Mouse (Mus musculus) granulocyte monocyte progenitor cell, adult 5-6 weeks (primary cell): Measurements from ENCODE around the gene Tmem106a. TPM values are rescaled to one million over a fixed set of nuclear protein-coding genes. Genes with fewer than 3 reads are reported as not detected.
"Not testable (repeated sequence)": the region's sequence is repeated elsewhere in the genome, so short reads cannot be mapped to it uniquely, and the experiment has no call there.

ENCODE experiments used
- ATAC-seq: replicated peaks from 2 replicates; pipeline ENCODE4 v1.8.0; 2016; ENCODE audit warnings: mild to moderate bottlenecking, moderate TSS enrichment, inconsistent platforms; ENCODE audit not compliant: poor library complexity, severe bottlenecking
- total RNA-seq, 2 experiments: library from RNA; stranded (forward) in 1 of 2; stranded (reverse) in 1 of 2; fragments of 200-712, 200-1000 nt in 1 of 2; fragments of >200 nt in 1 of 2; fragmentation: Nextera tagmentation in 1 of 2; gene quantifications; 2 replicates each; pipeline ENCODE4 v1.2.3; 2014 to 2017

Gene Tmem106a
- total RNA-seq, 2 experiments from 2014 or later = 1.4 to 6.3 TPM

GRCm38 (mm10) chr11:101589989-101590624, 8.1 kb downstream of the Tmem106a start:
- ATAC-seq = no peak

- no peak for ATAC-seq
Observed at GRCm38 (mm10) chr11:101599156-101599555, 17.1 kb downstream of the Tmem106a start, which contains the start of gene Gm11634. TSS of gene Gm11634 (minus strand) at chr11:101599256.

- ATAC-seq = 0 out of 2 replicates have a peak, but pooled peaks have one; percentile 33
Observed at GRCm38 (mm10) chr11:101602491-101602890, 20.4 kb downstream of the Tmem106a start.

- ATAC-seq = 0 out of 2 replicates have a peak, but pooled peaks have one; percentile 5
Observed at GRCm38 (mm10) chr11:101604116-101604515, 22.1 kb downstream of the Tmem106a start.

GRCm38 (mm10) chr11:101604531-101605453, 22.8 kb downstream of the Tmem106a start:
- ATAC-seq = peak; percentile 95

GRCm38 (mm10) chr11:101607134-101607533, 25.1 kb downstream of the Tmem106a start:
- not testable (repeated sequence) for ATAC-seq

GRCm38 (mm10) chr11:101610445-101610844, 28.4 kb downstream of the Tmem106a start:
- ATAC-seq = peak; percentile 94

GRCm38 (mm10) chr11:101613596-101613995, 31.6 kb downstream of the Tmem106a start:
- no peak for ATAC-seq

GRCm38 (mm10) chr11:101614116-101614515, 32.1 kb downstream of the Tmem106a start:
- ATAC-seq = no peak

- ATAC-seq = no peak
Observed at GRCm38 (mm10) chr11:101615380-101615779, 33.3 kb downstream of the Tmem106a start.

- no peak for ATAC-seq
Observed at GRCm38 (mm10) chr11:101616104-101616503, 34.1 kb downstream of the Tmem106a start.

GRCm38 (mm10) chr11:101616948-101617767, 35.1 kb downstream of the Tmem106a start:
- no peak for ATAC-seq

GRCm38 (mm10) chr11:101617849-101618248, 35.8 kb downstream of the Tmem106a start:
- peak; percentile 52; the same call in 1 of the 2 replicates for ATAC-seq

GRCm38 (mm10) chr11:101618596-101618995, 36.6 kb downstream of the Tmem106a start:
- no peak for ATAC-seq

GRCm38 (mm10) chr11:101620022-101620655, 38.1 kb downstream of the Tmem106a start:
- ATAC-seq = not testable (repeated sequence)

- peak; percentile 2; the same call in 1 of the 2 replicates for ATAC-seq
Observed at GRCm38 (mm10) chr11:101626649-101626994, 44.6 kb downstream of the Tmem106a start.

GRCm38 (mm10) chr11:101626995-101627856, 45.2 kb downstream of the Tmem106a start, which contains the start of gene Rdm1:
TSS of gene Rdm1 (plus strand) at chr11:101627195.
- peak; percentile 60 for ATAC-seq

- ATAC-seq = peak; percentile 74
Observed at GRCm38 (mm10) chr11:101627857-101628559, 46.0 kb downstream of the Tmem106a start.
